Mouse (Mus musculus): Measurements from ENCODE around the gene Treh.

DNA sequence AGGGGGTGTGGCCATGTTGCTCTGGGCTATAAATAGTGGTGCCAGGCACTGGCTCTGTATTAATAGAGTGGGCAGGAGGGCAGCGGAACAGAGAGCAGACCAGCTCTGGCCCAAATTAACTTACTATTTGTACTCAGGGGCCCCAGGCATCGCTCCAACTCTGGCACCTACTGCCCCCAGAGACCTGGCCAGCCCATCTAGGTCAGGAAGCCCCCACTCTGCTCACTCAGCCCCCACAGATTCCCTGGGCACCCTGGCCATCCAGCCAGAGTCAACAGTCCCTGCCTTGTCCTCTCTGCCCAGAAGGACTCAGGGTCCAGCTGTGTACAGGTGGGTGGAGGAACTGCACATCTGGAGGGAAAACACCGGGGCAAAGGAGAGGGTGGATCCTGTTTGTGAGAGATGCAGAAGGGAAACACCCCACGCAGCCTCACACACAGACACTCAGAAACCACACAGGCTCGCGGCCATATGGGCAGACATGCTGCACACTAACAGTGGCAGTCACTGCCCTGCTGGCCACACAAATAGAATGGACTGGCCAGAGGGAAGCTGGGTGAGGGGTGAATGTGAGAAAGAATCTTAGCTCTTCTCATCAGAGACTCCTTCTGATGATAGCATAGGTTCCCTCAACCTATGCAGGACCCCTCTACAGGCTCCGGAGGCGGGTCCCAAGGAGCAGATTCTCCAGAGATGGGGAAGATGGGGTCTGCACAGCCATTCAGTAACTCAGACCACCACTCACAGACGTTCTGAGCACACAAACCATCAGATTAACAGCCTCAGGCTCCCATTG is 47.5 kb downstream of the Treh start:
- no peak for TF ChIP-seq EP300 (IDR thresholded peaks at IDR 0.05; ENCODE audit: insufficient read depth, low read depth, low read length)
- TF ChIP-seq CTCF (IDR thresholded peaks at IDR 0.05): no peak; the same call in 1 of the 2 replicates
- TF ChIP-seq POLR2A (IDR thresholded peaks at IDR 0.05; ENCODE audit: insufficient read depth, low read depth, low read length): peak; percentile 71
